Mouse (Mus musculus): ENCODE data around the gene Meis2.

Meis2 gene

DNA sequence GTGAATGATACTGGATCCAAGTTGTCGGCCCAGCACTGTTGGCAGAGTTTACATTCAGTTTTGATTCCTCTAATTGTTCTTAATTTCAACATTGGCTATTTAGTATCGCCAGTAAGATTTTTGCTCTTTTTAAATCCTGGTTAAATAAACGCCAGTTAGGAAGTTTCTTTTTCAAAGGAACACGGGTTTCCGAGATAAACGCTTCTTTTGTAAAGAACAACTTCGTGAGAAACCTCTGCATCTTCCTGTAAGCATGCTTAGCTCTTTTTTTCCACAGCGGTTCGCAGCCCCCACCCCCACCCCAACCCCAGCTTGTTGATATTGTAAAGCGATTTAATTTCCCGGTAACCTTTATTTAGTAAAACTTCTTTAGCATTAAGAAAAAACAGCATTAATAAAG is 2.8 kb upstream of the Meis2 start:
- DNase-seq (ENCODE audit: low spot score in 2 of 2) = no peak

DNA sequence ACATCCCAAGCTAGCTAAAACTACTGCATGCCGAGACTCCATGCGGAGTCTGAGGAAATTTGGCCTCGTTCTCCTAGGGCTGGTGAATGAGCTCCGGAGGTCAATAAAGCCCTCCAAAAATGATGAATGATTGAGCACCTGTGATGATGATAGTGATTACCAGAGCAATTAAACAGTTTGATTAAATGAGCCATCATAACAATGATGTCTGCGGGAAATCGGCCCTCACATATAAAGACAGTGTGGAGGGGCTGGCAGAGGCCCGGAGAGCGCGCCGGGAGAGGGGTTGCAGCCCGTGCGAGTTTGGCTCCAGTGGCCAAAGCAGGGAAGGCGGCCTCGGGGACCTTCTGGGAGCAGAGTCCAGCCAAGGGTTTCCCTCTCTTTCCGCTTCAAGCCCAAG is 2.1 kb upstream of the Meis2 start:
- DNase-seq (ENCODE audit: low spot score in 2 of 2) = no peak

DNA sequence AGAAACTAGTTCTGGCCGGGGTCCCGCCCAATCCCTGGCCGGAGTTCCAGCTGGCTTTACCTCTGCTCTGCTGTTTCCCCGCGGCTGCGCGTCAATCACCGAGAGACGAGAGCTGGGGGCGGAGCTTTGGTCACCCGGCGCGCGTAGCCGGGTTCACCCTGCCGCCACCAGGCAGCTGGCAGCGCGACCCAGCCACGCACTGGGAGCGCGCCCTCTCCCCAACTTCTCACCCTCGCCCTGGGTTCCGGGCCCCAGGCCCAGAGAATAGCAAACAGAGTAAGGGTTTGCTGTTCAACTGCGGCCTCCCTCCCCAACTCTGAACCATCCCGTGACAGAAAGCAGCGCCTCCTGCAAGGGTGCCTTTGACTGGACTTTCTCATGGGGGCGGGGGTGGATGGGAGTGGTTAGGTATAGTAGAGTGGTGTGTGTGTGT is 1.4 kb upstream of the Meis2 start:
- DNase-seq (ENCODE audit: low spot score in 2 of 2) = peak in 1 of 2 experiments; percentile 85

DNA sequence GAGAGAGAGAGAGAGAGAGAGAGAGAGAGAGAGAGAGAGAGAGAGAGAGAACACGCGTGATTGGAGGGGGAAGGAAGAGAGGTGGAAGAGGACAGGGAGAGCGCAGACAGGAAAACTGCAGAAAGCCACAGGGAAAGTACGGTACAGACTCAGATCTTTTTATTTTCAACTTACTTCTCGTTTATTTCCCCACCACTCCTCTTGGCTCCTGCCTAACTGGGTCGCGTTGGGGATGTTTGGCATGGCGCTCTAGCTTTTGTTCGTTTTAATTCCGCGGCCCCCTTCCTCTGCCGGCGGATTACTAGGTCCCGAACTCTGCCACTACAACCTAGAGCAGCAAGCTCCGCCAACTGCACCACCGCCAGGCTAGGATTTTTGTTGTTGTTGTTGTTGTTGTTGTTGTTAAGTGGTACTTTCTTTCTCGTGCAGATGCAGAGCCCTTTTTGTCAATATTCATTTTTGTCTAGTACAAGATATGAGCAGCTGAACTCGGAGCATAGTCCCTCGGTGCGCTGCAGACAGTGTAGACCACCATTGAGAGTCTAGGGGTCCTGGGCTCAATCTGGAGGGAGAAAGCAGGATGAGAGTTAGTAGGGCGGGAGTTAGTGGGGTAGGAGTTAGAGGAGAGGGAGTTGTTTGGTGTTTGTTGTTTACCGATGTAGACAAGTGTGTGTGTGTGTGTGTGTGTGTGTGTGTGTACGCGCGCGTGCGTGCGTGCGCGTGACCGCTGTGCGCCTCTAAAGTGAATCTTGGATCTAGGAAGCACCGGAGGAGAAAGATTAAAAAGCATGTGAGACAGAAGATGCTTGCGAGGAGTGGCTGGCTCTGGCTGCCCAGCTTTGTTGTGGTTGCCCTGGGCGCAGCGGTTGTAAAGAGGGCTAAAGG is 660 bp upstream of the Meis2 start:
- no peak for DNase-seq (ENCODE audit: low spot score in 2 of 2)

DNA sequence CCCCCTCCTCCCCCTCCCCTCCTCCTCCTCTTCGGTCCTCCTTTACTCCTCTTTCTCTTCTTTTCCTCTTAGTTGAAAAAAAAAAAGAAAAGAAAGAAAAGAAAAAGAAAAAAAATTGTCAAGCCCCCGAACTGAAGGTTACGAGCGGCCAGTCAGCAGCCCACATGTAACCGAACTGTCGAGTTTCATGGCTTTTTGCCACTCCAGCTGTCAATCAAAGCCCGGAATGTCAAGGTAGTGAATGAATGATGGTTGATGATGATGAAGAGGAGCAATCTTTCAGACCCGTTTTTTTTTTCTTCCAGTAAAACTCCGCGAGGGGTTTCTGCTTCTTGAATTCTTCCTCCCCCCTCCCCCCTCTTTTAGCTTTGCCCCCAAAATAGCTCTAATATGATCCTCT is 582 bp downstream of the Meis2 start:
- DNase-seq (ENCODE audit: low spot score in 2 of 2) = no peak

DNA sequence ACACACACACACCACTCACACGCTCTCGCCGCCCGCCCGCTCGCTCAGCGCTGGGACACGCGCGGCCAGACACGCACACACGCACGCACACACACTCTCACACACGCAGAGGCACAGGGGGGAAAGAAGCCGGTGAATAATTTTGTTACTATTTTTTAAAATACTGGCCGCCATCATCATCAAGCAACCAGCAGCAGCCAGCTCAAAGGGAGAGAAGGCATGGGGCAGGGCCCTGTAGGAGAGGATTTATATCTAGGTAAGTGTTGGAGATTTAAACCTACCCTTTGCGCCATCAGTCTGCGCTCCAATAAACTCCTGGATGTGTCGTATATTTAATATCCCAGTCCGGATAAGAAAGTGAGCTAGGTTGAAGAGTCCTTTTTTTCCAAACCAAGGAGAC is 1.1 kb downstream of the Meis2 start:
- no peak for DNase-seq (ENCODE audit: low spot score in 2 of 2)

DNA sequence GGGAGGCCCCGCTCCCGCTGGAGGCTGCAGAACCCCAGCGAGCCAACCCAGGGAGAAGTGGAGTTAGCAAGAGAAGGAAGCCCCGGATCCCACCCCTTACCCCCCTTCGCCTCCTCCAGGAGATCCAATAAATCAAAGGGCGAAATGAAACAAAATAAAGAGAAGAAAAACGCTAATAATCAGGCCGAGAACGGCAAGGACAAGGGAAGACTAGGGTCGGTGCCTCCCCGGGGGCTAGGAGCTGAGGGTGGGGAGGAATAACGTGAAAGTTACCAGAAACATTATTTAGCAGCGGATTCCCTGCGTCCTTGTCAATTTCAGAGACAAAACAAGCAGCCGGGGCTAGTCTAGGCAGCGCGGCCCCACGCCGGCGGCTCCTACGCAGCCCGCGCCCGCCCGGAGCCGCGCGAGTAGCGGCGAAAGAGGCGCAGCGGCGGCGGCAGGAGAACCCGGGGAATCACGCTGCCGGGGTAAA is 1.8 kb downstream of the Meis2 start:
- DNase-seq (ENCODE audit: low spot score in 2 of 2) = no peak

DNA sequence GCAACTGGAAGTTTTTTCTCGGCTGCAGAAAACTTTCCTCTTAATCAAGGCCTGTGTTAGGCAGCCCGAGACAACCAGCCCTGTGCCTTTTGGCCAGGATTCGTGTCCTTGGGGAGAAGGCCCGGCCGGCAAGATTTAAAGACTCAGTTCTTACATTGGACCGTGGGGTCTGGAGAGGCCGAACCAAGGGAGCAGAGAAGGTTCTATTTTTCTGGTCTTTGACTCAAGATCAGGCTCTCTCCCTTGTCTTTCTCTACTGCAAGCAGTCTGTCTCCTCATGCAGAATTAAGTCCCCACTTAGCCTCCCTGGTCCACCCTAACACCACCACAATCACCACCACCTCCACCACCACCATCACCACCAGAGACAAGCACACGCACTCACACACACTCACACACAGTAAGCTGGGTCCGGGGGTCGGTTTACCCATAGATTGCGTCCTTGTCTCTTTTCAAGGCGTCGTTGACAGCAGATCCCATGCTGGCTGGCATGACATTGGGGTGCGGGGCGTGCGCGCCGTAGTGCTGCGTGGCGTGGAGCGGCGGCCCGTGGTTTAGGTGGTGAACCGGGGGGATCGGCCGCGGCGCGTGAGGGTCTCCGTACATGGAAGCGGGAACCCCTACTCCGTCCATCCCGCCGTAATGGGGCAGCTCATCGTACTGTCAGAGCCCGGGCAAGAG is 2.7 kb downstream of the Meis2 start:
- no peak for DNase-seq (ENCODE audit: low spot score in 2 of 2)

DNA sequence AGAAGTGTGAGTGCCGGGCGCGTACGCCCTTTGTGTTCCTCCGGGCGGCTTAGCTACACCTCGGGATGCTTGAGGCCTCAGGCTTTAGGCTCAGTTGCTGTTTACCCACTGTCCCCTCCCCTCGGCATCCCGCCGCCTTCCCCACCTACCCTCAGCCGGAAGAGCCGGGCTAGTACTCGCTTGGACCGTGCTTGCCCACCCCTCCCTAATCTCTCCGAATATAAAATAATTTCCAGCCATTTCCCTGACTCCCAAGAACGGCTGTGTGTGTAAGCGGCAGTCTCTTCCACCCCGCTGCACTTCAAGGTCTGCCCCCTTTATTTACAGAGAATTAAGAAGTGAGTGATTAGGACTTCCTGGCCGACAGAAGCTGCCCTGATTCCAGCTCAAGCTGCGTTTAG is 3.4 kb downstream of the Meis2 start:
- no peak for DNase-seq (ENCODE audit: low spot score in 2 of 2)

DNA sequence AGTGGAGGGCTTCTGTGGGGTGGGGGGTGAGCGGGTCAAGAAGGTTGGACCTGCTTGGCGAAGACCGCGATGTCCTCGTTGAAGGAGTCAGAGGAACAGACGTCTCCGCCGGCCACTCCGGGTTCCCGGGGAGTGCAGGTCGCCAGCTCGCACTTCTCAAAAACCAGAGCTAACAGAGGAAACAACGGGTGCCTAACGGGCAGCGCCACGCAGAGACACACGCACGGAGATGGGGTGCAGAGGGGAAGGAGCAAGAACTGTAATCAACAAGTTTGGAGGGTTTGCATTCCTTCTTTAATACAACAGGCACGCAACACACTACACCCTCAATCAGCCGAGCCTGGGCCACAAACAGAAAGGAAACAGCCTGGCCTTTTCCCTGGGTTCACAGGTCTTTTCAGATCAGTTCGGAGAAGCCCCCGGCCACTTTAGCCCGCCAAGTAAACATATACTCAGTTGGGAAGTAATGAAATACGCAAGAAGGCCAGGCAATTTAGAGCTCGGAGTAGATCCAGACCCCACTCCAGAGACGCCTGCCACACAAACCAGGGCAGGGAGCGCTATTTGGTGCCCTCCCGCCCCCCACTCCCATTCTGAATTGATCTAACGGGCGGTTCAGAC is 4.1 kb downstream of the Meis2 start:
- DNase-seq (ENCODE audit: low spot score in 2 of 2) = no peak

DNA sequence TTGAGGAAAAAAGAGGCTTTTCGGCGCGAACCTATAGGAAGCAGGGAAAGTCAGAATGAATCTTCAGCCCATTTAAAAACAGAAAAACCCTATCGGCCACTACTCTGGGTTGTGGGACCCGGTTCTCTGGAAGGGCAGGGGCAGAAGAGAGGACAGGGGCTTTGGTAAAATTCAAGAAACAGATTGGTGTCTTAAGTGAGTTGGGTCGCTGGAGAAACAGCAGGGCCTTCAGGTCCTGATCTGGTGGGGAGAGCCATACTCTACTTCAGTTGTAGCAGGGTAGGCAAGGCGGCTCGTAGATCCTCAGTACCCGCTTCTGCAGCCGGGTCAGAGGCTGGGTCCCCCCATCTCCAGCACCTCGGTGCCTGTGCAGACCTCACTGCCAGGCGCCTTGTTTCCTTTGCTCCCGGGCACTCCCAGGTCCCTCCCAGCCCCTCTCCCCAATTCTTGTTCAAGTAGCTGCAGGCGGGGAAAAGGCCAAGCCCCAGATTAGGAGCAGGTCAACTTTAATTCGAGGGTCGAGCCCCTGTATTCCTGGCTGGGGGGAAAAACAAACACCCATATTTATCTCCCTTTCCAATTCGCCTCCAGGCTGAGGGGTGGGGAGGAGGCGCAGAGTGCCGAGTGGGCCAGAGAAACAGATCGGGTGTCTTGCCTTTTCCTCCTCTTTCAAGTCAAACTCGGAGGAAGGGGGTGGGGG is 4.8 kb downstream of the Meis2 start:
- DNase-seq (ENCODE audit: low spot score in 2 of 2) = no peak

DNA sequence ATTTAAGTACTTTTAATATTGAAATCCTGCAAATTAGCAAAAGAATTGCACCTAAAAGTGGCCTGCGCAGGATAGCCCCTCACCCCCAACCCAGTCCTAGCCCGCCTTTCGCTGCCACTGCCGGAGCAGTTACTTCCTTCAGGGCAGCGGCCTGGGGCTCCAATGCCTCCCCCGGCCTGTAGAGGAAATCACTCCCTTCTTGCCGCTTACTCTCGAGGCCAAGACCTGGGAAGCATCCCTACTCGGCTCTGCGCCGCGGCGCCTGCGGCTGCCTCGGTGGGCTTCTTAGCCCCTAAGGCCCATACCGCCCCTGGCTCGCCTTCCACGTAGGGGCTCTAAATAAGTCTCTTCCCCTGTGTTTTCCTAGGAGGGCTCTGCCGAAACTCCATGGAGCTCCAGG is 5.4 kb downstream of the Meis2 start:
- DNase-seq (ENCODE audit: low spot score in 2 of 2) = no peak

DNA sequence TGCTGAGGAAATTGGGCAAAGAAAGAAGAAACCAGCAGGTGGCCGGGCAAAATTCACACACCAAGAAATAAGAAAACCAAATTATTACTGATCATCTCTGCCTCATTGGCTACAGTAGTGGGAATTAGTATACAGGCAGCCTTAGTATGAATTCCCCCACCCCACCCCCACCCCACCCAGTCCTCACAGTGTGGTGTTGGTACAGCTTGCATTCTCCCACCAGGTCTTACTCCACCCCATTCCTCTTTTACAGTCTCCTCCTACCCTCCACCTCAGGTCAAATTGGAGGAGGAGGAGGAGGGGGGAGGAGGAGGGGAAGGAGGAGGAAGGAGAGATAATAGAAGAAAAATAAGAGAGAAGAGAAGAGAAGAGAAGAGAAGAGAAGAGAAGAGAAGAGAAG is 6.0 kb downstream of the Meis2 start:
- DNase-seq (ENCODE audit: low spot score in 2 of 2) = no peak

DNA sequence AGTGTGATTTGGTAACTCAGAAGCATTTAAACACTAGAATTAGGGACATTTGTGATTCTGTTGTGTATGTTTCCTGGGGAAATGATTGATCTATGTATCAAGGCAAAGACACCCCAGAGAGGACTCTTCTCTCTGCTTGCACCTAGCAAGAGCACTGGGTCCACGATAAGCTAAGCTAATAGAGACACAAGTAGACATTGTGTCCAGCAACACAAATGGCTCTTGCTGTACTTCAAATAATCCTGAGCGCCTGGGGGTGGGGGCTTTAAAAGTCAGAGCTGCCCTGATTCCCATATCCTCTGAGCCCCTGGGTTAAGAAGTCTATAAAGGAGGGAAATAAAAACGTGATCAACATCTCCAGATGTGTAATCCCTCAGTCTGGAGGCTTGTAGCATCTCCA is 6.6 kb downstream of the Meis2 start:
- DNase-seq (ENCODE audit: low spot score in 2 of 2) = no peak

DNA sequence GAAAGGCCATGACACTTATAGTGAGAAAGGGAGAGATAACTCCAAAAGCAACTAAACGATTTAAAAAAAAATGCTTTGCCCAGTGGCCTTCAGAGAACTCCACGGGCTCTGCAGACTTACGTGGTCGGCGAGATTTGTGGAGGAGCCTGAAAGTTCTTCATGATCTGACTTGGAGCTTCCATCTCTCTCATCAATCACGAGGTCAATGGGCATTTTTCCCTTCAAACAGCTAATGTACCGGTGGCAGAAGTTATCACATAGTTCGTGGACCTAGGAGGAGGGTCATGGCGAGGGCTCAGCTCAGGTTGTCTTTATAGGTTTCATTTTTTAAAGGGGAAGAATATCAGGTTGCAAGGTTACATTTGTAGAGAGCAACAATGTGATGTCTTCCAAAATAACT is 7.1 kb downstream of the Meis2 start:
- no peak for DNase-seq (ENCODE audit: low spot score in 2 of 2)

DNA sequence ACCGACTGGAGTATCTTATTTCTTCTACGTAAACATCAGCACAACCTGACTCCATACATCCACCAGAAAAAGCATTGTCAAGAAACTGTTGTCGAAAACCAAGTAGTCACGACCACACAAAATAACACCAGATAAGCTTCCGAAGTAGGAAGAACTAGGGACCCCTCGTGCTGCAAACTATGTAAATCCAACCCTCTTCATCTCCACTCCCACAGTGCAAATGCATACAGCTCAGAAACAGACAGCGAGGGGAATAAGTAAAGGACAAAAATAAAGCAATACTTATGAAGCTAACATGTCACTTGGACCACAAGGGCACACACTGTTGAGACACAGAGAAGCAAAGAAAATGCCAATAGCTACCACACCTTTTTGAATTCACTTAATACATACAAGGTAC is 8.8 kb downstream of the Meis2 start:
- no peak for DNase-seq (ENCODE audit: low spot score in 2 of 2)

DNA sequence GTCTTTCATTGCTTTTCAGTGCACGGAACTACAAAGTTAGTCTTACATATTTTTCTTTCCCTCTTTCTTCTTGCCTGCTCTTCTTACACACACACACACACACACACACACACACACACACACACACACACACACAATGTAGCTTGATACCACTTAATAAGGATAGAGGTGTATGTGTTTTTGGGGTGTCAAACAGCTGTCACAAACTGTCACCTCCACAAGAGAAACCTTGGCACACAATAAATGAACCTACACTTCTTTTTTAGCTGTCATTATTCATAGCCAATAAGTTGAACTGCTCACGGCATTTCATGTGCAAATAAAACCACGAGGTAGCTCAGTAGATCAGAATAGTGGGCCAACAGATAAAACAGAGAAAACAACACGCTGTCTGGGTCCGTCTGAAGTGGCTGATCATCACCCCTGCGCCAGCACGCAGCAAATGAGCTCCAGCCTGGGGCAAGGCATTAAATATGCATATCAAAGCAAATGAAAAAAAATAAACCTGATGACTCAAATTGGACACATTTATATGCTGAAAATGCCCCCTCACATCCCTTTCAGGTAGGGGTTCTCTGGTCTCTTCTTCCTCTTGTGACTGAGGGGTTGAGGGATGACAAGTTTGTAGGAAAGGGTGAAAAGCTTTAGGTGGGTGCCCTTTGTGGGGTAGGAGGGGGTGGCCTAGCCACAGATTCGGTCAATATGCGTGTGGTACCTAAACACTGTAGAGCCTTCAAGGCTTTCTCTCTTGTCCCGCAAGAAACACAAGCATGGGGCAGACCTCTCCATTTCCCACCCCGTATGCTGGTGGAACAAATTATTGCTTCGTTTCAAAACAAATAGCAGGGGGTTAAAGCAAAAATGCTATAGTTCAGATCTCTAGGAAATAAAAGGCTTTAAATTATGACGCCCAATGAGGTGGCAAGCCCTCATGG is 9.7 kb downstream of the Meis2 start:
- no peak for DNase-seq (ENCODE audit: low spot score in 2 of 2)

DNA sequence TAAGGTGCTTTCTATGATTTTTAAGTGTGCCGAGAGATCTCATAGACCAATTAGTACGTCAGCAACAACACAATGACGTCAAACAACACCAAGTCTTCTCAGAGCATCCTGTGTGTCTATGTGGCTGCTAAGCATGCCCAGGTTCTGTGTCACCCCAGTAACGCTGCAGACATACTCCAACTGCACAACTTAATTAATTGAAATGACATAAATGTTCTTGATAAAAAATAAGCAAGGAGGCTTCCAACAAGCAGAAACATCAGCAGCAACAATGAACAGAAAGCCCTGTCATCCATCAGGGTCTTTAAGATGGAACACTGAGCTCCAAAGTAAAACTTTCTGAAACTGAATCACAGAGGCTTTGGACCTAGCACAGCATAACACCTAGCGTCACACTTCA is 11.7 kb downstream of the Meis2 start:
- no peak for DNase-seq (ENCODE audit: low spot score in 2 of 2)

DNA sequence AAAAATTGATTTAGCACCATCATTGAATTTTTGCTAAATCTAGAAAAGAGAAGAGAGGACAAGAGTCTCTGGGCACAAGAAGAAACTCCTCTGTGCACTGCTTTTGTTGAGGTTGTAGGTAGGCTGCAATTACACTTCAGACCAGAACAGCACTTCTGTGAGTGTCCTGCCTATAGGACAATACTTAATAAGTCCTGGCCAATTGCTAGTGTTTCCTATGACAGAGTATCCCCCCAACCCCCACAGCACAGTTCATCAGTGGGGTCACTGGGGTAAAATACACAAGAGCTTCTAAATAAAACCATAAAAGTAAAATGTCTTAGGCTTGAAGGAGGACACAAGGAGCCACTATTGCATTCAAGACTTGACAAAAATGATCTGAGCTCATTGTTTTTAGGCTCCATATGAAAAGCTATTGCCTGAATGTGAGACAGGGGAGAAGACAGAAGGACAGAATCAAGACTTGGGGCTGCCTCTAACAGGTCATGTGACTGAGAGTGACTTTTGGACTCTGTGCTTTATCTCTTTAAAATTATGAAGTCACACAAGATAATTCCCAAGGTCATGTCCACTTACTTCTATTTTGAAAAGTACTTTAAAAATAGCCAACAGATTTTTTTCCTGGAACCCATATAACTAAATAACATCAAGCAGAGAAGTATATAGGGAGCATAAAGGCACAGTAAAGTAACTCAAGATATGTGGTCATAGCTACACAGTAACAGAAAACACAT is 12.8 kb downstream of the Meis2 start:
- no peak for DNase-seq (ENCODE audit: low spot score in 2 of 2)

DNA sequence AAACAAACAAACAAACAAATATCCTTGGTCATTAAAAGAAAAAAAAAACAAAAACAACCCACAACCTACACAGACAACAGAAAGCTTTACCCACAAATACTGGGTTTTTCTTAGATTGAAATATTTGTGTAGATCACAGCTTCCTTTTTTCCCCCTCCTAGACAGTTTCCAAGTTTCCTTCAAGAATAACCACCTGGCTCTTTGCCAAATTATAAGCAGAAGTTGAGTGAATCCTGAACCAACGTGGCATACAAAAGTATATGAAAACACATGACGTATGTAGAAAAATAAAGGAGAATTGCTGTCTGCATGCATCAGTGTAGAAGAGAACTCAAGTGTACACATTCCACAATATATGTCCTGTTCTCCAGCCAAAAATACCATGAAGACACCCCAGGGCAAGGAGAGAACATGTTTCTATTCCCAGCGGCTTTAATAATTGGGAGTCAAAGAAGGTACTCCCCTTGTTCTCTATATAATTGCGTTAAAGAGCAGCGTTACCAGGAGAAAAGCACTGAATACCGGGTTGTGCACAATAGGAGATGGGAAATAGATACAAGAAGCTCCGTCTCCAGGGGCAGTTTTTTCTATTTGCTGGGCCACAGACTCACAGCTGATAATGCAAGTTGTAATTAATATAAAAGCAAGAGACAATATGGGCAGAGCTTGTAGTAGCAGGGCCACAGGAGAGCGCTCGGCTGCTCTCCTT is 13.6 kb downstream of the Meis2 start:
- no peak for DNase-seq (ENCODE audit: low spot score in 2 of 2)

Measured in frontal cortex, postnatal 36 days (tissue).